Mouse (Mus musculus): ENCODE results near the gene Nsl1.
"Not testable (repeated sequence)": the region's sequence is repeated elsewhere in the genome, so short reads cannot be mapped to it uniquely, and the experiment has no call there.

Gene Nsl1

GRCm38 (mm10) chr1:191062781-191063485, at the start of gene Nsl1, which contains the start of gene Tatdn3:
Gene Nsl1, plus strand, starts transcription at chr1:191063012.
Gene Tatdn3, minus strand, starts transcription at chr1:191062932.
- peak; percentile 72 to 85 for DNase-seq (ENCODE audit: low spot score in 2 of 2)

GRCm38 (mm10) chr1:191014271-191014670, 48.5 kb upstream of the Nsl1 start:
- no peak for DNase-seq (ENCODE audit: low spot score in 2 of 2)

- no peak for DNase-seq (ENCODE audit: low spot score in 2 of 2)
Observed at GRCm38 (mm10) chr1:191019803-191020202, 43.0 kb upstream of the Nsl1 start.

GRCm38 (mm10) chr1:191020217-191020924, 42.4 kb upstream of the Nsl1 start:
- DNase-seq (ENCODE audit: low spot score in 2 of 2) = no peak

GRCm38 (mm10) chr1:191021016-191021415, 41.8 kb upstream of the Nsl1 start:
- no peak for DNase-seq (ENCODE audit: low spot score in 2 of 2)

GRCm38 (mm10) chr1:191023140-191023539, 39.7 kb upstream of the Nsl1 start:
- DNase-seq (ENCODE audit: low spot score in 2 of 2) = no peak

GRCm38 (mm10) chr1:191023806-191024205, 39.0 kb upstream of the Nsl1 start:
- DNase-seq (ENCODE audit: low spot score in 2 of 2) = not testable (repeated sequence)

GRCm38 (mm10) chr1:191025016-191026012, 37.5 kb upstream of the Nsl1 start:
- peak; percentile 4 to 11 for DNase-seq (ENCODE audit: low spot score in 2 of 2)

GRCm38 (mm10) chr1:191026021-191026713, 36.6 kb upstream of the Nsl1 start, which contains the start of gene Flvcr1:
Gene Flvcr1, minus strand, starts transcription at chr1:191026158.
- DNase-seq (ENCODE audit: low spot score in 2 of 2) = peak; percentile 99

GRCm38 (mm10) chr1:191030182-191030581, 32.6 kb upstream of the Nsl1 start:
- DNase-seq (ENCODE audit: low spot score in 2 of 2) = no peak

- DNase-seq (ENCODE audit: low spot score in 2 of 2) = not testable (repeated sequence)
Observed at GRCm38 (mm10) chr1:191030922-191031425, 31.8 kb upstream of the Nsl1 start.

- DNase-seq (ENCODE audit: low spot score in 2 of 2) = no peak
Observed at GRCm38 (mm10) chr1:191035649-191036048, 27.2 kb upstream of the Nsl1 start.

GRCm38 (mm10) chr1:191036554-191037334, 26.1 kb upstream of the Nsl1 start, which contains the start of gene Spata45:
Gene Spata45, plus strand, starts transcription at chr1:191036639.
- DNase-seq (ENCODE audit: low spot score in 2 of 2) = no peak

- no peak for DNase-seq (ENCODE audit: low spot score in 2 of 2)
Observed at GRCm38 (mm10) chr1:191037999-191038398, 24.8 kb upstream of the Nsl1 start.

- DNase-seq (ENCODE audit: low spot score in 2 of 2) = no peak
Observed at GRCm38 (mm10) chr1:191041352-191041751, 21.5 kb upstream of the Nsl1 start.

GRCm38 (mm10) chr1:191042106-191042505, 20.7 kb upstream of the Nsl1 start:
- DNase-seq (ENCODE audit: low spot score in 2 of 2) = no peak

- no peak for DNase-seq (ENCODE audit: low spot score in 2 of 2)
Observed at GRCm38 (mm10) chr1:191042688-191043087, 20.1 kb upstream of the Nsl1 start.

- DNase-seq (ENCODE audit: low spot score in 2 of 2) = no peak
Observed at GRCm38 (mm10) chr1:191045264-191045663, 17.5 kb upstream of the Nsl1 start.

- DNase-seq (ENCODE audit: low spot score in 2 of 2) = no peak
Observed at GRCm38 (mm10) chr1:191046231-191046824, 16.5 kb upstream of the Nsl1 start.

- no peak for DNase-seq (ENCODE audit: low spot score in 2 of 2)
Observed at GRCm38 (mm10) chr1:191053555-191053954, 9.3 kb upstream of the Nsl1 start.

Data from heart, adult 9 months (tissue).